Mouse (Mus musculus): ENCODE data around the gene Zfr2.
"Not testable (repeated sequence)": the region's sequence is repeated elsewhere in the genome, so short reads cannot be mapped to it uniquely, and the experiment has no call there.

Zfr2 gene

DNA sequence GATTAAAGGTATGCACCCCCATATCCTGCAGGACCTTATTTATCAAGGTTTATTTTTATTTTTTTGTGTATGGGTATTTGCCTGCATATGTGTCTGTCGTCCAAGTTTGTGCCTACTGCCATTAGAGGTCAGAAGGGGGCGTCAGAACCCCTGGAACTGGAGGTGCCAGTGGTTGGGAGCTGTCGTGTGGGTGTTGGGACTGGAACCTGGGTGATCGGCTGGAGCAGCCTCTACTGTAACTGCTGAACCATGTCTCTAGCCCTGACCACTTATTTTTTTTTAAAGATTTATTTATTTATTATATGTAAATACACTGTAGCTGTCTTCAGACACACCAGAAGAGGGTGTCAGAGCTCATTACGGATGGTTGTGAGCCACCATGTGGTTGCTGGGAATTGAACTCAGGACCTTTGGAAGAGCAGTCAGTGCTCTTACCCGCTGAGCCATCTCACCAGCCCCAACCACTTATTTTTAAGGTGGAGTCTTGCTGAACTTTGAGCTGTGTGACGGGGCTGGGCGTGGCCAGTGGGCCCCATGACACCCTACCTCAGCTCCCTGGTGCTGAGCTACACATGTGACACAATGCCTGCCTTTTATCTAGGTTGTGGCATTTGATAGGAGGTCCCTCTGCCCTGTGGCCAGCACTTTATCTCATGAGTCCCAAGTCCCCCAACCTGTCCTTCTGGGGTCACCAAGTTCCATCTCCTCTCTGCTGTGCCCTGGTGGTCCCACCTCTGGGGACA is 29.8 kb upstream of the Zfr2 start:
- no peak for DNase-seq (ENCODE audit: low spot score in 2 of 2)

DNA sequence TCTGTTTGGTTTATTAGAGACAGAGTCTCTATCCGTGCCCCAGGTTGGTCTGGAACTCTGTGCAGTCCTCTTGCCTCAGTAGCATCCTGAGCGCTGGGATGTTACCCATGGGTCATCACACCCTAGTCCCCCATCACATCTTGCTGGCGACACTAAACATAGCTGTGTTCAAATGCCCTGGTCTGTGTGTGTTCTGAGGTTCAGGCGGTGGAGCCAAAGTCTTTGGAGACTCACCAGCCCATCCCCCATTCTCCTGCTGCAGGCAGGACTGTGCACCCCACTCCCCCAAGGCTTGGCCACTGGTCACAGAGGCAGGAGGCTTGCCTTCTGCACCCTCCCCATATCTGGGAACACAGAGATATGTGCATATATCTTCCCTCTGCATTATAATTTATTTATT is 28.8 kb upstream of the Zfr2 start:
- DNase-seq (ENCODE audit: low spot score in 2 of 2): no peak

DNA sequence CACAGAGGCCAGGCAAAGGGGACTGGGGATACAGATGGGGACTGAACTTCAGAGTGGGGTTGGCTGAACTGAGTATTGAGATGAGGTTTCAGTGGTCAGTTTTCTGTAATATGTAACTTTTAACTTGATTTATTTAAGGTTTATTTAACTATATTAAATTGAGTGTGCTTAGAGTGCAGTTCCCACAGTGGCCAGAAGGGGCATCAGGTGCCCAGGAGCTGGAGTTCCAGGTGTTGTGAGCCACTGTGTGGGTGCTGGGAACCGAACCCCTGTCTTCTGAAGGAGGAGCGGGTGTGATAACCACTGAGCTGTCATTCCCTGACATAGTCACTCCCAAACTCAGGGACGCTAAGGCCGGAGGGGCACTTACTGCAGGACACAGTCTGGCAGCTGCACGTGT is 22.8 kb upstream of the Zfr2 start:
- no peak for DNase-seq (ENCODE audit: low spot score in 2 of 2)

DNA sequence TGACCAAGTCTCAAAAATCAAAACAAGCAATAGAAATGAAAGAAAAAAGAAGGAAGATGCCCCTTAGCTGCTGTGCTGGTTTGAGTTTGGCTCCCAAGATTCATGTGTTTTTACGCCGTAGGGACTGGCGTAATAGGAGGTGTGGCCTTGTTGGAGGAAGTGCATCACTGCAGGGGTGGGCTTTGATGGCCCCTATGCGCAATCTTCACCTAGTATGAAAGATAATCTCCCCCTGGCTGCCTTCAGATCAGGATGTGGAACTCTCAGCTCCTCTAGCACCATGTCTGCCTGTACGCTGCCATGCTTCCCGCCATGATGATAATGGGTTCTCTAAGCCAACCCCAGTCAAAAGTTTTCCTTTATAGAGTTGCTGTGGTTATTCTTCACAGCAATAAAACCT is 16.7 kb upstream of the Zfr2 start:
- DNase-seq (ENCODE audit: low spot score in 2 of 2): no peak

DNA sequence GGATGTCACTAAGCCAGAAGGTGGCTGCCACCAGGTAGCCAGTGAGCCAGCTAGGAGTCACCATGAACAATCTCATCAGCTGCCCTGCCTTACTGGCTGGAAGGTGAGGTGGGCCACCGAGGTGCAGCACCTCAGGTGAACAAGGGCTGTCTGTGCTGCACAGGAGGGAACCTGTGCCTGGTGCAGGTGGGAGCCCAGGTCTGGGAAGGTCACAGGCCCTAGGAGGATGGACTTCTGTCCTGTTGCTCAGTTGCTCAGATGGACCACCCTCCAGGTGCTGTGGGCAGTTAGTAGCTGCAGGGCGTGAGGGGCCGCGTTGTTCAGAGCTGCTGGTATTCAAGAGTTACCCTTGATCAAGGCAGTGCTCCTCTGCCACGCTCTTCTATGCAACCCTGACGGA is 16.1 kb upstream of the Zfr2 start:
- no peak for DNase-seq (ENCODE audit: low spot score in 2 of 2)

DNA sequence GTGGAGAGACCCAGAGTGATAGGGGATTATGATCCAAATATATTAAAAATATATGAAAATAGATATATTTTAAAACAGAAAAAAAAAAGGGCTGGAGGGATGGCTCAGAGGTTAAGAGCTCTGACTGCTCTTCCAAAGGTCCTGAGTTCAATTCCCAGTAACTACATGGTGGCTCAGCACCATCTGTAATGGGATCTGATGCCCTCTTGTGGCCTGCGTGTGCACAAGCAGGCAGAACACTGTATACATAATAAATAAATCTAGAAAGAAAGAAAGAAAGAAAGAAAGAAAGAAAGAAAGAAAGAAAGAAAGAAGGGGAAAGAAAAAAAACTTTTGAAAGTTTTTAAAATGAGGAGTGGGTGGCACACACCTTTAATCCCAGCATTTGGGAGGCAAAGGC is 15.7 kb upstream of the Zfr2 start:
- DNase-seq (ENCODE audit: low spot score in 2 of 2): not testable (repeated sequence)

DNA sequence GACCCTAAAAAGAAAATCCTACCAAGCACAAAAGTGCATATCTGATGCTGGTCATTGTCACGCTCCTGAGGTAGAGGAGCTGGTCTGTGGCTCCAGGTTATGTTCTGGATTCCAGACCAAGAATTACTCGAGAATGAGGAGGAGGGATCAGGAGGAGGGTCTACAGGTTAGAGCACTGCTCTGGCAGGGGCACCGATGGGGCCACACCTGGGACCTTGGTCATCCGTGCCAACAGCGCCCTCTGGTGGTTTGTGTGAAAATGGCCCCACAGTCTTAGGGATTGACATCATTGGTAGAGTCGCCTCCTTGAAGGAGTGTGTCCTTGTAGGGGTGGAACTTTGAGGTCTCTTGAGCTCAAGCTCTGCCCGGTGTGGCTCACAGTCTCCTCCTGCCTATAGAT is 15.0 kb upstream of the Zfr2 start:
- no peak for DNase-seq (ENCODE audit: low spot score in 2 of 2)

DNA sequence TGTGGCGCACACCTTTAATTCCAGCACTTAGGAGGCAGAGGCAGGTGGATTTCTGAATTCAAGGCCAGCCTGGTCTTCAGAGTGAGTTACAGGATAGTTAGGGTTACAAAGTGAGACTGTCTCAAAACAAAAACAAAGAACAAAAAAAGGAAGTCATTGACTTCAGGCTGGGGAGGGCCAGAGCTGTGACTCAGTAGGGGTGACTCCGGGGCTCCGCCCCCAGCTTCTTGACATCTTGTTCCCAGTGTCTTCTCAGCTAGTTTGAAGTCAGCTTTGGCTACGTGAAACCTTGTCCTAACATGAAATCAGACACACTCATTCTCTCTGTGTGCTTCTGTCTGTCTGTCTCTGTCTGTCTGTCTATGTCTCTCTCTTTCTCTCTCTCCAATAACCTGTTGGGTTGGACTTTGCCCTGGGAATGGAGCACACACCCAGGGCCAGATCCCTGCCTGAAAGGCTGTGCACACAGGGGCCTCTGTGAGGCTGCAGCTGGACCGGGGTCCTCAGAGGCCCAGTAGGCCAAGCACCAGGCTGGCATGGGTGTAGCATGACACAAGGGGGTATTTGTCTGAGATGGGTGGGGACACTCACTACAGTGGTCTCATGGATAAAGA is 11.4 kb upstream of the Zfr2 start:
- DNase-seq (ENCODE audit: low spot score in 2 of 2): no peak

DNA sequence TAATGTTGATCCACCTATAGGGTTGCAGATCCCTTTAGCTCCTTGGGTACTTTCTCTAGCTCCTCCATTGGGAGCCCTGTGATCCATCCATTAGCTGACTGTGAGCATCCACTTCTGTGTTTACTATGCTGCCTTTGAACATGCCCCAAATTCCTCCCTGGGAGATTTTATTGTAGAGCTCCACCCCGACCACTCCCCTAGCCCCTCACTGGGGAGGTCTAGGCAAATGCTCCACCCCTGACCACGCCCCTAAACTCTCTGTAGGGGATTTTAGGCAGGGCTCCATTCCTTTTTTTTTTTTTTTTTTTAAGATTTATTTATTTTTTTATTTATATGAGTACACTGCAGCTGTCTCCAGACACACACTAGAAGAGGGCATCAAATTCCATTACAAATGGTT is 9.2 kb upstream of the Zfr2 start:
- not testable (repeated sequence) for DNase-seq (ENCODE audit: low spot score in 2 of 2)

DNA sequence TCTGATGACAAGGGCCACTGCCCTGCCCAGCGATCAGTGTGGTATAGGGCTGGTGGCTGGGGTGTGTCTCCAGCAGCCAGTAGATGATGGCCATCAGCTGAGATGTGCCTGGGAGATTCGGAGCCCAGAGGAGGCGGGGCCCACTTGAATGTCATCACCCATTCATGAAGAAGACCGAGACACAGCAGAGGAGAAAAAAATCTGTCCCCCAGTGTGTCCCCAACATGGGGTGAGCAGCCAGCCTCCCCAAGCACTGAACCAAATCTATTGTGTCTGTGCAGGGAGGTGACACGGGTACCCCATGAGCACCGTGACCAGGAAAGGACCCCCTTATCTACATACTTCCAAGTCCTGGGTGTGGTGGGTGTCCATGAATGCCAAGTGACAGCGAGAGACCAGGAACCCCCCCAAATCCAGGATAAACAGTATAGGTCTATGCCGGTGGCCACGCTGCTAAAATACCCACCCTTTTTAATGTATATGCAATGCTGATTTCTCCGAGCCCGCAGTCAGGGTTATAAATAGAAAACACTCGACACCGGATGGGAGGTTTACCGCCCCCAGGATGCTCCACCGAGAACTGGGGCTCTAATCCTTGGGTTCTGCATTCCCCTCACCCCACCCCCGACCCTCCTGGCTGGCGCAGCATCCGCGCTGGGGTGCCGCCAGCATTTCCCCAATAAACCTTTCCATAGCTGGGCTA is 3.1 kb upstream of the Zfr2 start:
- DNase-seq (ENCODE audit: low spot score in 2 of 2): no peak

DNA sequence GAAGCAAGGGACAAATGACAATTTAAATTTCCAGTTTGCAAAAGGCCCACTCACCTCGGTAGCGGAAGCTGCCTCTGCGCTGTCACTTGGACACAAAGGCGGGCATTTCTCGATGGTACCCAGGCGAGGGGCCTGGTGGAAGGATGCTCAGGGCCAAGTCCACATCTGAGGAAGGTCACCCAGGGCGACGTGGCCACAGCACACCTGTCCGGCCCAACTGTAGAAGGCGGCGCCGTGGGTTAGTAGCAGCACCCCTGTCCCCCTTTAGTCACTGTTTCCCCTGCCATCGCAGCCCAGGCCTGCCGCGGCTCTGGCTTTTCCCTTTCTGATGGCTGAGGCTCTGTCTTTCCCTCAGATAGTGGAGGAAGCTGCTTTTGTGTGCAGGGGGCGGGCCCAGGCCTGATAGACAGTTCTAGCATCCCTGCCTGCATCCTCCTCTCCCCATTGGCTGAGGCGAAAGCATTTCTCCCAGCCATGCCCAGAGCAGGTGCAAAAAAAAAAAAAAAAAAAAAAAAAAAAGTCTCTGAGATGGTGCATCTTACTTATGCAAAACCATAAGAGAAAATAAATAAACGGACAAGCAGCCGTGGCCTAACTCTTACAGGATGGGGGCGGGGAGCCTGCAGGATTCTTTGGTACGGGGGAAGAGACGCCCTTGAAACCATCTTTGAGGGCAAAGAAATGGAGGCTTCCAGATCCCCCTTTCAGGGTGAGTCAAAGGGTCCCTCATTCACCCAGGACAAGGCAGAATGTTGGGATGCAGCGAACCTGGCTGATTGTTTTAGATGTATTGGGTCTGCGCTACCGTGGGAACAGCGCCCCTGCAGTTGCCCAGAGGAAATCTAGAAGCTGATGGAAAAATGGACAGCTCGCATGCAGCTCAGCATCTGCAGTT is 2.3 kb upstream of the Zfr2 start, which contains the start of gene Atcay:
Gene Atcay (minus strand): TSS at position 396 of the 895 bp plus-strand sequence.
- DNase-seq (ENCODE audit: low spot score in 2 of 2): peak; percentile 80 to 82

DNA sequence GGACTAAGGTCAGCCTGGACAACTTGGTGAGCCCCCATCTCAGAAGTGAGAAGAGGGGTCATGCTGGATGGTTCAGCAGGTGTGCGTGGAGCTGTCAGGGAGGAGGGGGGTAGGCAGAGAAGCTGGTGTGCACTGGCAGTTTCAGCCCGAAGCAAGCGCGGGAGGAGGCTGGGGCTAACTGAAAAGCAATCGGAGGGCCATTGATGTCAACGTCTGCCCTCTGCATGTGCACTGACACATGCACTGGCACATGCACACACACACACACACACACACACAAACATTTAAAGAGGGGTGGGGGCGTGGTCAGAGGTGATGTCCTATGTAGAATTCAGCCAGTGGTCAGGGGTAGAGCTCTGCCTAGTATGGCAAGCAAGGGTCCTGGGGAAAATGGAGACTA is 1.5 kb upstream of the Zfr2 start:
- DNase-seq (ENCODE audit: low spot score in 2 of 2): no peak

DNA sequence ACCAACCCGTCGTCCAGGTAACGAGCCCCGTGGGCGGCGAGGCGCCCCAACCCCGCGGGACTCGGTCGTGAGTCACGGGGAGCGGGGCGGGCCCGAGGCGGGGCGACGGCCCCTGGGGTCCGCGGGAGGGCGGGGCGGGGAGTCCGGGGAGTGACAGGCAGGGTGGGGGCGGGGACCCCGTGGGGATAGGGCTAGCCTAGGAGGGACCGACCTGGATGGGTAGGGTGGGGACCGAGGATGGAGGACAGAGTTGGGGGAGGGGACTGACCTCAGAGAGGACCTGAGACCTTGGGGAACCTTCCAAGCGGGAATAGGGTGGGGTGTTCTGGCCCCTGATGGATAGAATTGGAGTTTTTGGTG is 251 bp downstream of the Zfr2 start:
- no peak for DNase-seq (ENCODE audit: low spot score in 2 of 2)

DNA sequence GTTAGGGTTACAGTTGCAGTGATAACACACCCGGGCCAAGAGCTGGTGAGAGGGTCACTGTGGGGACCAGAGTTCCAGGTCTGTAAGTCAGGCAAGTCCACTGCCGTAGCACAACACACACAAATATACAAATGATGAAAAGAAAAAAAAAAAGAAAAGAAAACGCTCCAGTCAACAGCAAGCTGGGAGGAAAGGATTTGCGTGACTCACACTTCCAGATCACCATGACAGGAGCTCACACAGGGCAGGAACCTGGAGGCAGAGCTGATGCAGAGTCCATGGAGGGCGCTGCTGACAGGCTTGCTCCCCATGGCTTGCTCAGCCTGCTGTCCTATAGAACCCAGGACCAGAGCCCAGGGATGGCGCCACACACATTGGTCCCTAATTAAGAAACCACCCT is 1.3 kb downstream of the Zfr2 start:
- no peak for DNase-seq (ENCODE audit: low spot score in 2 of 2)

DNA sequence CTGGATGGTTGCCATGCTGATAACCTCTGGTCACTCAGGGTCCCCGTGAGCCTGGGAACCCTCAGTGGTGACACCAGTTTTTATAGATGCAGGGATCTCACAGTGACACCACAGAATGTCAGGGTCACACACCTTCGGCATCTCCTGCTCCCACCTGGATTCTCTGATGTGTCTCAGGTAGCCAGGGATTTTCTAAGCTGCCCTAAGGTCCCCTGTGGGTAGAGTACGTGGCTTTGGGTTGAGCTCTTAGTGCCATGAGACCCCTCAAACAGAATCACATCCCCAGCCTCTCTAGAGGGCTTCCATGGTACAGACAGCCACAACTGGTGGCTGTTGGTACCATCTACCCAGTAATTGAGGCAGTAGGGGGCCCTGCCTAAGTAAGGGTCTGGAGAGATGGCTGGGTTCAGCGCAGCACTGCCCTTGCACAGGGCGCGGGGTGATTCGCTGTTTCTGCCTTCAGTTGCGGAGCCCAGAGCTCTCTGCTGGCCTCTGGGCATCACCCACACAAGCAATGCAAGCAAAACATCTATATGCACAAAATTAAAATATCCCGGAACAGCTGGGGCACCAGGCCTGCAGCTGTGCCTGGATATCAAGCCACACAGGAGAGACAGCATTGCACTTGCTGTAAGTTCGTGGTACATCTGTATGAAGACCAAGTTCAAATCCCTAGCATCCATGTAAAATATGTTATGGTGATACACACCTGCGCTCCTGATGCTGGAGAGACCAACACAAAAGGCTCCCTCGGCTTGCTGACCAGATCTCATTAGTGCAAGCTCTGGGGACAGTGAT is 3.7 kb downstream of the Zfr2 start:
- no peak for DNase-seq (ENCODE audit: low spot score in 2 of 2)

DNA sequence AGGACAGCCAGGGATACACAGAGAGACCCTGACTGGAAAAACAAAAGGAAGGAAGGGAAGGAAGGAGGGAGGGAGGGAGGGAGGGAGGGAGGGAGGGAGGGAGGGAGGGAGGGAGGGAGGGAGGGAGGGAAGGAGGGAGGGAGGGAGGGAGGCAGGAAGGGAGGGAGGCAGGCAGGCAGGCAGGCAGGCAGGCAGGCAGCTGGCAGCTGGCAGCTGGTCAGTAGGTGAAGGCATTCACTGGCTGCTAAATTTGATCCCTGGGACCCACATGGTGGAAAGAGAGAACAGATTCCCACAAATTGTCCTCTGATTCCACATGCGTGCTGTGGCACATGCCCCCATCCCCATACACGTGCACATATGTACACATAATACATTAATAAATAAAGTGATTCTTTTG is 5.7 kb downstream of the Zfr2 start:
- no peak for DNase-seq (ENCODE audit: low spot score in 2 of 2)

DNA sequence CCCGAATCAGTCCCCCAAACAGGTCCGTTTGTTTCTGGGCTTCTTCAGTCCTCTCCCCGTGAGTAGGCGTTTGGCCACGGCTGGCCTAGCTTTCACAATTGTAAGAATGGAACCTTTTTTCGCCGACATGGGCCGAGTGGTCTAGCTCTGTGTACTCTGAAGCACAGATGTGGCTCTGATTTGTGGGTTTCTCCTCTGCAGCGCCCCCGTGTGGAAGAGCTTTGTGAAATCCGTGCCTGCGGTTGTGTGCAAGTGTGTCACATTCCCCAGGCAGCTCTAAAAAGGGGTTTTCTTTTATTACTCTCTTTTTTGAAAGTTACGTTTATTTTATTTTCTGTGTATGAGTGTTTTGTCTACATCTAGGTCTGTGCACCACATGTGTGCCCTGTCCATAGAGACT is 7.9 kb downstream of the Zfr2 start:
- peak in 1 of 2 experiments; percentile 60 for DNase-seq (ENCODE audit: low spot score in 2 of 2)

DNA sequence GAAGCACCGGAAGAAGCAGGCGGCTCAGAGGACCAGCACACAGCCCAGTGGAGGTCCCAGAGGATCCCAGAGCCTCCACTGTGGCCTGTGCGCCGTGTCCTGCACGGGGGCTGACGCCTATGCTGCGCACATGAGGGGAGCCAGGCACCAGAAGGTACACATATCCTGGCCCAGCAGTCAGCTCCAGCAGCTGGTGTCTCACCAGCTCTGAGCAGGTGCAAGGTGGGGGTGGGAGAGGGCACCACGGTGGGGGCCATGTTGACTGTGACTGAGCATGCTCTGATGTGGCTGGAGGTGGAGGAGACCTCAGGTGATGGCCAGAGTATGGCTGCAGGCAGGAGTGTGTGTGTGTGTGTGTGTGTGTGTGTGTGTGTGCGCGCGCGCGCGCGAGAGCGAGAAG is 9.1 kb downstream of the Zfr2 start:
- no peak for DNase-seq (ENCODE audit: low spot score in 2 of 2)

DNA sequence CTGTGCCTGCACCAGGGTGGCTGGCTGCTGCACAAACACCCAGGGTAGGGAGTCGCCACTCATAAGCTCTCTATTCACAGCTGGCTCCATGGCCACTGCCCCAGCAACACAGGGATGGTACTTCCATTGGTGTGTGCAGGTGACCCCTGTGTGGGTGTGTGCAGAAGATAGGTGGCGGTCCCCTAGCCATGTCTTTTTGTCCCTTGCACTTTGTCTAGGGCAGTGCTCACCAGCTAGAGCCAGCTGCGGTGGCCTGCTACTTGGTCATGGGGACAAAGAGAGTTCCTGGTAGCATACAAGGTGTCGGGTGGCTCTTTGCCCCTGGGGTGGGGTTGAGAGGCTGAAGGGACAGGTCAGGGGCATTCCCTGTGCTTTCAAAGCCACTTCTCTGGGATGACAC is 11.2 kb downstream of the Zfr2 start:
- DNase-seq (ENCODE audit: low spot score in 2 of 2): no peak

DNA sequence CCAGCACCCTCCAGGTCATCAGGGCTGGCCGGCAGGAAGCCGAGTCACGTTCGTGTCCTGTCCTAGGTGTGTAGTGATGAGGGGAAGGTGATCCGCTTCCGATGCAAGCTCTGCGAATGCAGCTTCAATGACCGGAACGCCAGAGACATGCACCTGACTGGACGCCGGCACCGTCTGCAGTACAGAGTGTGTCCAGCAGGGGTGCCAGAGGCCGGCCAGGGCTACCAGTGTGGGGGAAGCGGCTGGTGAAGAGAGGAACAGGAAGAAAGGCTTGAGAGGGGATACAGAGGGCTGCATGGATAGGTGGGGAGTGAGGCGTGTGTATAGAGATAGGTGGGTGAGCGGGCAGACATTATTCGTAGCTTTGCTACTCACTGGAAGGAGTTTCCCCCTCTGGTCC is 11.6 kb downstream of the Zfr2 start:
- DNase-seq (ENCODE audit: low spot score in 2 of 2): peak in 1 of 2 experiments; percentile 74

DNA sequence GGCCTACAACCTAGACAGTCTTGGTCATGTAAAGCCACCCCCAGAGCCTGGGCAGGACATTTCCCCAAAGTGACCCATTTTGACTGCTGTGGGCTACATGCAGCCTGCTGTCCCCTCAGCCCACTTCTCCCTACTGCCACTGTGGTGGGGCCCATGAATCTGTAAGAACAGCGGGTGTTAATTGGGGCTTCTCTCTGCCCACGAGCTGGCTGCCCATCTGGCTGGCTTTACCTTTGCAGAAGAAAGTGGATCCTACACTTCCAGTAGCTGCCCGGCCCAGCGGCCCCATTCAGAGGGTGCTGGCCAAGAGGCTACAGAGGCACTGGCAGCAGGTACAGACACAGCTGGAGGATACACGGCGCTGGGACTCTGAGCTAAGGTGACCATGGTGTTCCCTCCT is 12.2 kb downstream of the Zfr2 start:
- no peak for DNase-seq (ENCODE audit: low spot score in 2 of 2)
